Mouse (Mus musculus) embryonic facial prominence, embryonic 15.5 days (tissue): ENCODE measurements around the gene Btbd19. TPM values are rescaled to one million over a fixed set of nuclear protein-coding genes. Genes with fewer than 3 reads are reported as not detected.

Experiments
- ATAC-seq: fragments of 200-750 bp; cut with Nextera tagmentation; 2 replicates; pipeline ENCODE4 v1.8.0; 2017; ENCODE audit warnings: low read depth, moderate TSS enrichment; ENCODE audit not compliant: insufficient number of reproducible peaks, low FRiP score, low TSS enrichment
- H3K27ac ChIP-seq: fragments of 300-500 bp; sonication (generic); replicated peaks from 2 replicates; pipeline ENCODE4 v1.5.1; 2015; ENCODE audit warnings: mild to moderate bottlenecking, inconsistent platforms
- H3K27me3 ChIP-seq: fragments of 300-500 bp; sonication (generic); 2 replicates; pipeline ENCODE4 v1.6.1; 2015; ENCODE audit warnings: inconsistent platforms
- H3K36me3 ChIP-seq: fragments of 300-500 bp; sonication (generic); 2 replicates; pipeline ENCODE4 v1.6.1; 2015; ENCODE audit warnings: mild to moderate bottlenecking, inconsistent platforms
- H3K4me1 ChIP-seq: fragments of 300-500 bp; sonication (generic); 2 replicates; pipeline ENCODE4 v1.6.1; 2015; ENCODE audit warnings: inconsistent platforms
- H3K4me2 ChIP-seq: fragments of 300-500 bp; sonication (generic); replicated peaks from 2 replicates; pipeline ENCODE4 v1.6.1; 2015; ENCODE audit warnings: mild to moderate bottlenecking, inconsistent platforms
- H3K4me3 ChIP-seq: fragments of 300-500 bp; sonication (generic); replicated peaks from 2 replicates; pipeline ENCODE4 v1.5.1; 2015; ENCODE audit warnings: mild to moderate bottlenecking, inconsistent platforms
- H3K9ac ChIP-seq: fragments of 300-500 bp; sonication (generic); 2 replicates; pipeline ENCODE4 v1.6.1; 2015; ENCODE audit warnings: inconsistent platforms
- H3K9me3 ChIP-seq: fragments of 300-500 bp; sonication (generic); replicated peaks from 2 replicates; pipeline ENCODE4 v1.6.1; 2016; ENCODE audit warnings: inconsistent platforms
- WGBS: fragments of 180-500 bp; shearing (Covaris S2); methylation state at CpG from one replicate; pipeline ENCODE4 v1.1.7; 2015; 5-methylcytosine and 5-hydroxymethylcytosine counted together
- polyA plus RNA-seq: library from polyadenylated mRNA; unstranded; fragments of >200 nt; fragmentation: Nextera tagmentation; extraction: Ambion mirVana; gene quantifications from 2 replicates; pipeline ENCODE4 v1.2.1, GENCODE M21; 2015

Gene Btbd19
- polyA plus RNA-seq, 1 experiment from 2014 or later, result 13.2 TPM

DNA sequence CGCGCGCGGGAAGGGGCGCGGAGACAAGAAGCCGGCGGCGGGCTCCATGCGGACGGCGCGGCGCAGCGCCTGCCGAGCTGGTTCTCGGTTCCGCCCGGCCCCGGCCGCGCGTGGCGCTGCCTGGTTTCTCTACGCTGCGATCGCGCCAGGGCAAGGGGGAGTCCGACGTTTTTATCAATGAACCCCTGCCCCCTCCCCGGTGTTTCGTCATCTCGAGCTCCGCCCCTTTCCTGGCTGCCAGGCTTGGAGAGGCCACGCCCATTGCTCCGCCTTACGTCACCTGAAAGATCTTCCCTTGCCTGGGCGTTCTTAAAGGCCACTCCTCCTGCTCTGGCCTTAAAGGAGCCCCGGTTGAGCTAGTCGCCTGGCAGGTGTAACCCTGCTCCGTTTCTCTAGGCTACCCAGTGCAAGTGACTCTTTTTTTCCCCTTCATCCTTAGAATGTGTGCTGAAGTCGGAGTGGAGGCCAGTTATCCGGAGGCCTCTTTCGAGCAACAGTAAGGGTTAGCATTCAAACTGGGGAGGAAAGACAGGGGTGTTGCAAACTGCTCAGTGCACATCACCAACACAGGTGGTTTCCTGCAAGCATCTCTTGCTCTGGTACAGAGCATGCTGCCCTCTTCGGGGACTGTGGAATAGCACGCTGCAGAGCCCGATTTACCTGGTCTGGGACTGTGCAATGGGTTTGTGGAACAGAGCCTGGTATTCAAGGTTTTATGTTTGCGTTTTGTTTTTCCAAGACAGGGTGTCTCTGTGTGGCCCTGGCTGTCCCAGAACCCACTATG, 8.5 kb upstream of the Btbd19 start, which contains the start of gene Plk3:
Gene Plk3, minus strand, starts transcription at position 147 of the 784 bp plus-strand sequence.
- 2% methylated on average over 48 of the region's 48 CpGs for WGBS
- H3K27ac ChIP-seq, result 0 out of 2 replicates have a peak within 1 kb of the TSS, but pooled peaks have one; percentile 53
- H3K9ac ChIP-seq, result peak within 1 kb of the TSS; percentile 70
- H3K4me2 ChIP-seq, result peak within 1 kb of the TSS; percentile 96
- peaks cover 15% of the 10 kb centered on the region for H3K27me3 ChIP-seq
- H3K4me1 ChIP-seq, result peaks cover 23% of the 10 kb centered on the region
- H3K4me3 ChIP-seq, result peak within 1 kb of the TSS; percentile 79
- ATAC-seq, result peak; percentile 87
- peaks cover 9% of the 10 kb centered on the region; the same call in 1 of the 2 replicates for H3K36me3 ChIP-seq
- no peaks in the 10 kb centered on the region for H3K9me3 ChIP-seq

DNA sequence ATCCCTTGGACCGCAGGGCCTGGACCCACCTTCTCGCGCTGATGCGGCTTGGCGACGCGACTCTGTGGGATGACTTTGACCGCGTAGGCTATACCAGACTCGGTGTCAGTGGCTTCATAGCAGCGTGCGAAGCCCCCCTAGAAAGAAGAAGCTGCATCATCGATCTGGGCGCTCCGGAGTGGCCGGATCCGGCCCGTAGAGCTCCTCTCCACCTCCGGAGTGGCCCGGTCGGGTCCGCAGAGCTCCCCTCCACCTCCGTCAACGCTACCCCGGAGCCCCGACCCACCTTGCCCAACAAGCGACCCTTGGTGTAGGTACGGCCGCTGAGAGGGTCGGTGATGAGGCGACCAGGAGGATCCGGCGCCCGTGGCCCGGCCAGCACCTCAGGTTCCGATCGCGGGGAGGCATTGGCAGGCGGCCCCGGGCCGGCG, 7.9 kb upstream of the Btbd19 start:
- under 1% methylated on average over 42 of the region's 42 CpGs for WGBS
- ATAC-seq, result no peak
- Histone ChIP-seq H3K27ac (0 out of 2 replicates have a peak overlapping the region, but pooled peaks have one; percentile 53), H3K4me2 (peak overlapping the region; percentile 96), H3K4me3 (peak overlapping the region; percentile 79), H3K36me3 (peaks cover 15% of the 10 kb centered on the region; the same call in 1 of the 2 replicates), H3K4me1 (peaks cover 23% of the 10 kb centered on the region), H3K27me3 (peaks cover 15% of the 10 kb centered on the region), H3K9me3 (no peaks in the 10 kb centered on the region), H3K9ac (peak overlapping the region; percentile 70)

DNA sequence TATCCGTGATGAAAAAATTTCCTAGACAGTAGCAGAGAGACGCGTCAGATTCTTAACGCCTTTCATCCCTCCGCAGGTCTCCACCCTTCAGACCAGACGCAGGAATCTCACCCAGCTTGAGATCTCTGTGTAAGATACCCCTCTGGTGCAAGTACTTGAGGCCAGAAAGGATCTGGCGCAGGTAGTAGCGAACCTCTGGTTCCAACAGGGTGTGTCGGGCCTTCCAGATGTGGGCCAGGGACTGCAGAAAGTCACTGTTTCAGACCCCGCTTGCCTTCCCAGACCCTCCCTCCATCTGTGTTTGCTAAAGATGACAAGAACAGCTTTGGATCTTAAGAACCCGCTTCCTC, 7.2 kb upstream of the Btbd19 start:
- no peaks in the 10 kb centered on the region for H3K9me3 ChIP-seq
- 17% methylated on average over 11 of the region's 11 CpGs for WGBS
- peak overlapping the region; percentile 79 for H3K4me3 ChIP-seq
- peaks cover 20% of the 10 kb centered on the region; the same call in 1 of the 2 replicates for H3K36me3 ChIP-seq
- peaks cover 23% of the 10 kb centered on the region for H3K4me1 ChIP-seq
- no peak for ATAC-seq
- H3K4me2 ChIP-seq, result peak overlapping the region; percentile 96
- H3K9ac ChIP-seq, result peak overlapping the region; percentile 70; the same call in 1 of the 2 replicates
- H3K27me3 ChIP-seq, result peaks cover 15% of the 10 kb centered on the region
- H3K27ac ChIP-seq, result no peak overlapping the region

DNA sequence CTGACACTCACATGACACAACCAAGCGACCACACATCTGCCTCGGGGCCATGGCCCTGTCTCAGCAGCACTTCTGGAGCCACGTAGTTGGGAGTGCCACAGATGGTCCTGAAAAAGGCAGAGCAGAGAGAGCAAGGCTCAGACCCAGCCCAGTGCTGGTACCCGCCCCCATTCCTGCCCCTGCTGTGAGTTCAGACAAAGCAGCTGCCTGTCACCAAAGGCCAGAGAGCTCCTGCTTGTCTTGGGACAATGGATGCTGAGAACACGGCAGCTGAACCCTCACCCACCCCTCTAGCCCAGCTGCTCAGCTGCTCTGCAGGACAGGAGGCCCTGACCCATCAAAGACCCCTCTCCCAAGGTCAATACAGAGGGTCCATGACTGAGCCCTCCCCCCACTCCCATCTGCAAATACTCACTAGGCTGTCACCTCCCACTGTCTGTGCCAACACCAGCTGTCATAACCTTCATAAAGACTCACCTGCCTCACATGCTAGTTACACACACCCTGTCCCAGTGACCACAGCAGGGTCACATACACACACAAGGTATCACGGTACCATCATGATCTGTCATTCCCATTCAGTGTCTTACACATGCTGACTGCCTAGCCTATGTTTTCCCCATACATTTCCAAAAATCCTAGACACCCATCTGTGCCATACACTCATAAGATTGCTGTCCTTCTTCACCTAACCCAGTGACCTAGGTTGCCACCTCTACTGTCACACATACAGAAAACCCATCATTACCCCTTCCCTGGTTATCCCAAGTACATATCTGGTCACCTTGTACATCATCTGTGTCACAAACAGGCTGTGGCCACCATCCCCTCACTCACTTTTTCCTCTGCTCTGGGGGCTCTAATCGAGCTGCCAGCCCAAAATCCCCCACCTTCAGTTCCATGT, 6.6 kb upstream of the Btbd19 start:
- Histone ChIP-seq H3K36me3 (peaks cover 20% of the 10 kb centered on the region; the same call in 1 of the 2 replicates), H3K4me3 (peak overlapping the region; percentile 79), H3K27me3 (peaks cover 15% of the 10 kb centered on the region), H3K4me2 (peak overlapping the region; percentile 96), H3K9ac (no peak overlapping the region), H3K4me1 (peaks cover 23% of the 10 kb centered on the region), H3K9me3 (no peaks in the 10 kb centered on the region), H3K27ac (no peak overlapping the region)
- no peak for ATAC-seq
- WGBS, result 26% methylated on average over 7 of the region's 7 CpGs

DNA sequence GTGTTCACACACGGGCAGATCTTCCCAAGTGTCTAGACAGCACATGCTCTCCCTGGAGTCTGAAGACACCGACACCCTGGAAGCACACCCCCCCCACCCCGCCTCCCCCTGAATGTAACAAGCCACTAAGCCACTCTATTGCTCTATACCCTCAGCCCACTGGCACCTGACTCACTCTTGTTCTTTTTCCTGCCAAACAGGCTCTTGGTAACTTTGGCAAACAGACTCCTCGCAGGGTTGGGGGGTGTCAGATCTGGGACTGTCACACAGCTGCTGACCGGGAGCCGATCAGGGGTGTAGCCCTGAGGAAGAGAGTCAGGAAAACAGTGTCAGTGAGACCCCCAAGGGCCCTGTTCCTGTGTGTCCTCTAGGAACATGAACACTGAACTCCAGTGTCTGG, 5.7 kb upstream of the Btbd19 start:
- Histone ChIP-seq H3K4me2 (no peak overlapping the region), H3K9me3 (no peaks in the 10 kb centered on the region), H3K27ac (no peak overlapping the region), H3K27me3 (peaks cover 15% of the 10 kb centered on the region), H3K4me1 (peaks cover 29% of the 10 kb centered on the region), H3K36me3 (peaks cover 20% of the 10 kb centered on the region; the same call in 1 of the 2 replicates), H3K9ac (no peak overlapping the region), H3K4me3 (no peak overlapping the region)
- 70% methylated on average over 6 of the region's 6 CpGs for WGBS
- ATAC-seq, result no peak

DNA sequence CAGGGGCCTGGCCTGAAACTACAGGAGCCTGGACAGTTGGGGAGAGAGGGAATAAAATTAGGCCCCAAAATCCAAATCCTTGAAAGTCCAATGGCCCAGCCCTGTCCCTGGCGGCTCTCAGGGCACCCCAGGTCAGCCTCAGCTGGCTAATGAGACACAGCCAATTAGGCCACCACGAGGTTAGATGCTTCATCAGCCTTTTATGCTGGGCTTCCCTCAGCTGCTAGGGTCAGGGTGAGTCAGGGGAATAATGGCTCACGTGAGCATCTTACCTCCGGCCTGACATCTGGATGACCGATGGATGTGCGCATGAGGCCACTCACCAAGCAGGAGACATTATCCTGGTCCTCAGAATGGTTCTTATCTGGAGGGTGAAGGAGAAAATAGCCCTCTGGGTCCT, 5.3 kb upstream of the Btbd19 start:
- no peak overlapping the region for H3K9ac ChIP-seq
- no peak overlapping the region for H3K27ac ChIP-seq
- 69% methylated on average over 6 of the region's 6 CpGs for WGBS
- no peak for ATAC-seq
- H3K36me3 ChIP-seq, result peaks cover 20% of the 10 kb centered on the region; the same call in 1 of the 2 replicates
- H3K4me3 ChIP-seq, result no peak overlapping the region
- H3K27me3 ChIP-seq, result peaks cover 15% of the 10 kb centered on the region
- no peaks in the 10 kb centered on the region for H3K9me3 ChIP-seq
- no peak overlapping the region for H3K4me2 ChIP-seq
- peaks cover 33% of the 10 kb centered on the region for H3K4me1 ChIP-seq

DNA sequence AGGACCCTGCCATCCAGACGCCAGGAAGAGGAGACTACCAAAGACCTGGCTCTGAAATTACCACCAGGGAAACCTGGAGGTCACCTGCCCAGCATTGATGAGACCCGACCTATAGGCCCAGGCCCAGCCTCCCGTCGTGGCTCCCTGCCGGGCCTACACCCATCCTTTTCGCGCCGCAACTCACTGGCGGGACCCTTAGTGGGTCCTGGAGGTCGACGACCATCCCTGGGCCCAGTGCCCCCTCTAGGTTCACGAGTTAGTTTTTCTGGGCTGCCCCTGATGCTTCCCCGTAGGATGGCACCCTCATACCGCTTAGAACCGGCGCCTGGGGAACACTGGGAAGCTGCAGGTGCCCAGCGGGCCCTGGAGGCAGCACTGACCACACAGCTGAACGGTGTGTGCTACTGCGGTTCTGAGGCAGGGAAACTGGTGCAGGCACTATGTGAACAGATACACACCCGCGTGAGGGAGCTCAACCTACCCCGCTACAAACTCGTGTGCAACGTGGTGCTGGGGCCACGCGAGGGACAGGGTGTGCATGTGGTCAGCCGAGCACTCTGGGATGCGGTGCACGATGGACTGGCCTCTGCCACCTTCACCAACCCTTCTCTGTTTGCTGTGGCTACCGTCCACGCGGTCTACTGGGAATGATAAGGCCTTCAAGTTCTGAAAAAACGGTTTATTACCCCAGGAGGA, 2.6 kb upstream of the Btbd19 start:
- ATAC-seq, result no peak
- peaks cover 40% of the 10 kb centered on the region for H3K4me1 ChIP-seq
- 88% methylated on average over 33 of the region's 33 CpGs for WGBS

DNA sequence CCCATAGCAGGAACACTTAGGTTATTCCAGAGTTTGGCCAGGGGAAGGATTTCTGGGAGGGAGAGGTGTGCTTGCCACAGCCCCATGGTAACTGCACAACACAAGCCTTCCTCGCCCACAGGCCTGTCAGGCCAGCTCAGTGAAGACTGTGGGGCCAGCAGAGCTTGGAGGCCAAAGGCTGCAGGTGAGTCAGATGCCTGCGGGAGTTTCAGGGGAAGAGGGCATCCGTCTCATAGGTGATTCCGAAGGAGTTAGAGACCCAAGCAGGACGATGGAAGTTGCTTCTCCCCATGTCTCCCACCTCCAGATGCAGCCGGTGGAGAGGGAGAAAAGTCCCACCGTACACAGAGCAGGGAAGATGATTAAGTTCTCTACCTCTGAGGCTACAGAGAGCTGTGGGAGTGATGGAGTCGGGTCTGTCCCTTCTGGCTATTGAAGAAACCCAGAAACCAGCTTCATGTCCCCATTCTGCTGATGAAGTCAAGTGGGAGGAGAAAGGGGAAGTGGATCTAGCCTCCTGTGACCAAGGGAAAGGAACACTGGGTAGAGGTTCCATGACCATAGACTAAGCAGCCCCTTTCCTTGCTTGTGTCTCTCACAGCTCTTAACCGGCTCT, 1.3 kb upstream of the Btbd19 start, which contains the start of gene Tctex1d4:
Gene Tctex1d4, plus strand, starts transcription at position 120 of the 616 bp plus-strand sequence.
- 78% methylated on average over 9 of the region's 9 CpGs for WGBS
- peak within 1 kb of the TSS; percentile 87 for H3K27ac ChIP-seq
- H3K36me3 ChIP-seq, result peaks cover 20% of the 10 kb centered on the region; the same call in 1 of the 2 replicates
- H3K4me1 ChIP-seq, result peaks cover 32% of the 10 kb centered on the region
- no peak within 1 kb of the TSS for H3K4me3 ChIP-seq
- ATAC-seq, result no peak
- no peaks in the 10 kb centered on the region for H3K27me3 ChIP-seq
- no peaks in the 10 kb centered on the region for H3K9me3 ChIP-seq
- peak within 1 kb of the TSS; percentile 21; the same call in 1 of the 2 replicates for H3K4me2 ChIP-seq
- no peak within 1 kb of the TSS for H3K9ac ChIP-seq

More for the DNA sequence above, 2.6 kb upstream of the Btbd19 start:
- Histone ChIP-seq H3K36me3 (peaks cover 20% of the 10 kb centered on the region; the same call in 1 of the 2 replicates), H3K27ac (no peak overlapping the region), H3K9ac (no peak overlapping the region), H3K4me2 (no peak overlapping the region), H3K27me3 (peaks cover 13% of the 10 kb centered on the region), H3K4me3 (no peak overlapping the region), H3K9me3 (no peaks in the 10 kb centered on the region)

DNA sequence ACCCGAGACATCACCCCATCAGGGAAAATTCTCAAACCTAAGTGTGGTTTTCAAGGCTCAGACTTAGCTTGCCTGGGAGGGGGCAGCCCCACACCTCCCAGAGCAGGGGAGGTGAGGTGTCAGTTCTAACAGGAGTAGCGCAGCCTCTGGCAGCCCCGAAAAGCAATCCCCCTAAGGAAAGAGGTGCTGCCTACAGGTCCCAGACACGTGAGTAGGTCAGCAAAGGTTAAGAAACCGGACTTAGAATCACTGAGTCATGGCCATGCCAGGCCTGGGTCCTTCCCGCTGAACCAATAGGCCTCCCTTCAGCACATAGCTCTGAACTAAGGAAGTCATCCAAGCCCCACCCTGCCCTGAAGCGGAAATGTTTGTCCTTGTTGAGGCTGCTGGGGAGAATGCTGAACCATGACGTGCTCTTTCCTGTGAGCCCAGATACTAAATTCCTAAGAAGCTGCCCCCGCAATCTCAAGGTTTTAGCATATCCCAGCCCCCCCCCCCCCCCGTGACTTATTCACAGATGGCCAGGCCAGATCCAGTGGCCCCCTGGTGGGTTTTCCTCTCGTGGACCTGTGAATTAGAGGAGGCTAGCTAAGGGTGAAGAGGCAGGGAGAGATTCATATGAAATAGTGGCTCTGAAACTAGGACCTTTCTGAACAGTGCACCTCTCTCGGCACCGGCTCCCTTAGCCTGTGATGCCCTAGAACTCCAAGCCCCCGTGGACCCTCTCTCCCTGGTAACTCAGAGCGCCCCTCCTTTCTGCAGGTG, 567 bp upstream of the Btbd19 start:
- H3K4me2 ChIP-seq, result peak overlapping the region; percentile 21; the same call in 1 of the 2 replicates
- peak; percentile 66 for ATAC-seq
- no peaks in the 10 kb centered on the region for H3K27me3 ChIP-seq
- H3K4me1 ChIP-seq, result peaks cover 36% of the 10 kb centered on the region
- no peak overlapping the region for H3K9ac ChIP-seq
- H3K27ac ChIP-seq, result peak overlapping the region; percentile 87
- H3K4me3 ChIP-seq, result no peak overlapping the region
- H3K36me3 ChIP-seq, result peaks cover 20% of the 10 kb centered on the region; the same call in 1 of the 2 replicates
- WGBS, result 36% methylated on average over 15 of the region's 15 CpGs
- no peaks in the 10 kb centered on the region for H3K9me3 ChIP-seq
